Mouse (Mus musculus): Measurements from ENCODE around the gene Bcas3.
A peak's percentile ranks its signal among the peaks of the same experiment; 100 is the strongest.

Gene Bcas3

DNA sequence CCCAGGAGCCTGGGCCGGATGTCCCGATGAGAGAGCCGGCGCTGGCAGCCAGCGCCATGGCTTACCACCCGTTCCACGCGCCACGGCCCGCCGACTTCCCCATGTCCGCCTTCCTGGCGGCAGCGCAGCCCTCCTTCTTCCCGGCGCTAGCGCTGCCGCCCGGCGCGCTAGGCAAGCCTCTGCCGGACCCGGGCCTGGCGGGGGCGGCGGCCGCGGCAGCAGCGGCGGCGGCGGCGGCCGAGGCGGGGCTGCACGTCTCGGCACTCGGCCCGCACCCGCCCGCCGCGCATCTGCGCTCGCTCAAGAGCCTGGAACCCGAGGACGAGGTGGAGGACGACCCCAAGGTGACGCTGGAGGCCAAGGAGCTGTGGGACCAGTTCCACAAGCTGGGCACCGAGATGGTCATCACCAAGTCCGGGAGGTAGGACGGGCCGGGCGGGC lies 480.1 kb downstream of the Bcas3 start:
- DNase-seq, result no peak

DNA sequence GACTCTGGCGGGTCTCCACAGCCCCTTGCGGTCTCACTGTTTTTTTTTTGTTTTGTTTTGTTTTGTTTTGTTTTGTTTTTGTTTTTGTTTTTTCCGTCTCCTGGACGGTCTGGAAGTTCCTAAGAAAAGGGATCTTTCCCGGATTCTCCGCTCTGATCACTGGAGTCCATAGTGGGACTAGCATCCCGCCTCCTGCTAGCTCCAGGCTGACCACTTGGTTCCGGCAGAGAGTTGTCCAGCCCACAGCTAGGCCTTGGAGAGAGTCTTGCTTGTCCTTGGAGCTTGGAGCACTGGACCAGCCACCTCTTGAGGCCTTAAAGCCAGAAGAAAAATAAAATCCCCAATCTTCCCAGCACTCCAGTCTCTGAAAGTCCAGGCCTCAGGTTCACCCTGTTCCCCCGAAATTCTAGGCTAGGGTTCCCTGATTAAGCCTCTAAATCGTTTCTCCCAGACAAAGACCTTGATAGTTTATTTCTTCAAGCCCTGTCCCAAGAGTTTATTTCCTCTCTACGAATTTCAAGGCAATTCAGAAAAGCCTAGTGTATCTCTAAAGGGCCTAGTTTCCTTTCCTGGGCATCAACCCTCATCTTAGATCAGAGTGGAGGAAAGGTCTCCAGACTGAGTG lies 480.9 kb downstream of the Bcas3 start:
- DNase-seq, result peak; percentile 86

DNA sequence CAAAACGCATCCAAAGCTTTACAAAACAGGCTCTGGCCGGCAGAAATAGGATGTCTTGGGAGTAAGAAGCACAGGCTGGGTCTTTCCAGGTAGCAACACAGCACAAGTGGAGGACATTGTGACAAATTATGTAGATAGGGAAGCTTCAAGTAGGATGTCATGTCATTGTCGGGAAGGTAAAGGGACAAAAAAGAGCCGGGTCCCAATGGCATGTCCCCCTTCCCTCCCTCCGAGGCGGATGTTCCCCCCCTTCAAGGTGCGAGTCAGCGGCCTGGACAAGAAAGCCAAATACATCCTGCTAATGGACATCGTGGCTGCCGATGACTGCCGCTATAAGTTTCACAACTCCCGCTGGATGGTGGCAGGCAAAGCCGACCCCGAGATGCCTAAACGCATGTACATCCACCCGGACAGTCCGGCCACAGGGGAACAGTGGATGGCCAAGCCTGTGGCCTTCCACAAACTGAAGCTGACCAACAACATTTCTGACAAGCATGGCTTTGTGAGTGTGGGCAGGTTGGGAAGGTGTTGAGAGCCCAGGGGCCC lies 481.5 kb downstream of the Bcas3 start:
- peak; percentile 91 for DNase-seq

GRCm38 (mm10) chr11:85835001-85835752 lies 482.2 kb downstream of the Bcas3 start:
- DNase-seq, result peak; percentile 84

- DNase-seq, result peak; percentile 86
Measured at GRCm38 (mm10) chr11:85835753-85836522, 483.0 kb downstream of the Bcas3 start.

GRCm38 (mm10) chr11:85836523-85837290 lies 483.7 kb downstream of the Bcas3 start:
- peak; percentile 89 for DNase-seq

DNA sequence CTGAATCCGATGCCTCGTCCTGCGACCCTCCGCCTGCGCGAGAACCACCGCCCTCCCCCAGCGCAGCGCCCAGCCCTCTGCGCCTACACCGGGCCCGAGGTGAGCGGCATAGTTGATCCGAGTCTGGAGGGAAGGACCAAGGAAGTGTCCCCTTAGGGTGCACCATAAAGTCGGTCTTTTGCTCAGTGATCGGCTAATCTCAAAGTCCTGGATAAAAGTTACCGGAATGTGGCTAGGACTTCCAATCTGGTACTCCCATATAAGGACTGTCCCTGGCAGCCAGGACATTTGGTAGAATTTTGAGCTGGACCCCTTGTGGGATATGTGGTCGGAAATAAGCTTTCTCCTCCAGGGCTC lies 484.3 kb downstream of the Bcas3 start:
- no peak for DNase-seq

GRCm38 (mm10) chr11:85837648-85838423 lies 484.9 kb downstream of the Bcas3 start:
- DNase-seq, result peak; percentile 90

GRCm38 (mm10) chr11:85838424-85839257 lies 485.7 kb downstream of the Bcas3 start:
- peak; percentile 75 for DNase-seq

- DNase-seq, result peak; percentile 91
Measured at GRCm38 (mm10) chr11:85839258-85840030, 486.5 kb downstream of the Bcas3 start.

GRCm38 (mm10) chr11:85840031-85840802 lies 487.2 kb downstream of the Bcas3 start:
- no peak for DNase-seq

DNA sequence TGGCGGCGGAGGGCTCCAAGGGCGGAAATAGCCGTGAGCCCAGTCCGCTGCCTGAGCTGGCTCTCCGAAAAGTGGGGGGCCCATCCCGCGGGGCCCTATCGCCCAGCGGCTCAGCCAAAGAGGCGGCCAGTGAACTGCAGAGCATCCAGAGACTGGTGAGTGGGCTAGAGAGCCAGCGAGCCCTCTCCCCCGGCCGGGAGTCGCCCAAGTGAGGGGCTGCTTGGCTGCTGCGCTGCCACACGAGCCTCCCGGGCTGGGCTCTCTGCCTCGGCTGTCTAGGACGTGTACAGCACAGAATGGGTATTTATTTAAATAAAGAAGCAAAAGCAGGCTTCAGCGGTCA lies 487.8 kb downstream of the Bcas3 start:
- DNase-seq, result peak; percentile 92

GRCm38 (mm10) chr11:85841211-85841681 lies 488.3 kb downstream of the Bcas3 start:
- DNase-seq, result peak; percentile 89

DNA sequence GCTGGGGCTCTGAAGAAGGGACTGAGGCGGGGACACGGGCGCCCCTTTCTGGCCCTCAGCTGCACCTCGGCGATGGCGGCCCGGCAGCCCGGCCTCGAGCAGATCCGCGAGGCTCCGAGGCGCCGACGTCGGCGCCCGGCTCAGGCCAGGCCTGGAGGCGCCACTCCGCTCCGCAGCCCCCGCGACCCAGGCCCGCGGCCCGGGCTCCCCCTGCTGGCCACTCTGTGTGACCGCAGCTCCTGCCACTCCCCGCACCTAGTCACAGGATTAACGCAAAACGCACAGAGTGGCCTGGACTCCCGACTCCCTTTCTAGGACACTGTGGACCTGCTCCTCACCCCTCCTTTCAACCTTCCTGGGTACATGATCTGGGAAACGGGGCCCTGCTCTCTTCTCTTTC lies 489.0 kb downstream of the Bcas3 start:
- peak; percentile 96 for DNase-seq

DNA sequence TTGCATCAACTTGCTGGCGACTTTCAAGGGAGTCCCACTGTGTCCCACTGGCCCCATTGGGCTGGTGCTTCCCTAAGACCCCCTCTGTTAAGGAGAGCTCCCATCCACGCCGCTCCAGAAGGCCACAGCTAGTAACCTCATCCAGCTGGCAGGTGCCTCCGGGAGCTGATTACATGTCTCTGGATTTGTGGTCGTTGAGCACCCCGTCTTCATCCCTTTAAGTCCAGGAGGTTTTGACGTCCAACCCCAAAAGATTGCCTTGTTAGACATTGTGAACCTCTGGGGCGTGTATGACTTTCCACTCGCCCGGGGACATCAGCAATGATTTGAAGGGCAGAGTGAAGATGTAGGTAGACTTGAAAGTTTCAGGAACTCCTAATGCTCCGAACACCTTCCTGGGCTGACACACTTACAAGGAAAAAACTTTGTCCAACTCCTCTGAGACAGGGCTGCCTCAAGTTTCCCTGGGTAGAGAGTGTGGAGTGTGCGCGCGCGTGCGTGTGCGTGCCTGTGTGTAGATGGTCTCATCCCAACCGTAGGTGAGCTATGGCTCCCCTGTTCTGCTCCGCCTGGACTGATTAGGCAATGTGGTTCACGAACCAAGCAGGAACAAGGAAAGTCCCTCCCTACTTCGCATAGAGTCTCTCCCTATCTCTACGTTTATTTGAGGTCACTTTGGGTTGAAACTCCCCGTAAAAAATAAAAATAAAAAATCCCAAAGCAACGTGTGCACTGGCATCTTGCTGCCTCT lies 489.8 kb downstream of the Bcas3 start:
- peak; percentile 95 for DNase-seq

DNA sequence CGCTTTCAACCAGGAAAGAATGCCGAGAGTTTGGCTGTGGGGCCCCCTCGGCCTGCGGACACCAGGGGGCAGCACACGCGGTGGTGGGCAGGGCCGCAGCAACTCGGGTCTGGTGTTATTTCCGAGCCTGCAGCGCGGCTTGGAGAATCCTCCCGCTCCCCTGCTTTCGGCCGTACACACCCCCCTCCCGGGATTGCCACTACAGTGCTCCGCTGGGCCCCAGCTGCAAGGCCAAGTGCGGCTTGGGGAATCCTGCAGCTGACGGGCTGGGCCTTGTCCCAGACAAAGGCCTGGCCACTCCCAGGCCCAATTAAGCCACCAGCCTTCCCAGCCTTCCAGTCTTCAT lies 490.4 kb downstream of the Bcas3 start:
- DNase-seq, result peak; percentile 99

DNA sequence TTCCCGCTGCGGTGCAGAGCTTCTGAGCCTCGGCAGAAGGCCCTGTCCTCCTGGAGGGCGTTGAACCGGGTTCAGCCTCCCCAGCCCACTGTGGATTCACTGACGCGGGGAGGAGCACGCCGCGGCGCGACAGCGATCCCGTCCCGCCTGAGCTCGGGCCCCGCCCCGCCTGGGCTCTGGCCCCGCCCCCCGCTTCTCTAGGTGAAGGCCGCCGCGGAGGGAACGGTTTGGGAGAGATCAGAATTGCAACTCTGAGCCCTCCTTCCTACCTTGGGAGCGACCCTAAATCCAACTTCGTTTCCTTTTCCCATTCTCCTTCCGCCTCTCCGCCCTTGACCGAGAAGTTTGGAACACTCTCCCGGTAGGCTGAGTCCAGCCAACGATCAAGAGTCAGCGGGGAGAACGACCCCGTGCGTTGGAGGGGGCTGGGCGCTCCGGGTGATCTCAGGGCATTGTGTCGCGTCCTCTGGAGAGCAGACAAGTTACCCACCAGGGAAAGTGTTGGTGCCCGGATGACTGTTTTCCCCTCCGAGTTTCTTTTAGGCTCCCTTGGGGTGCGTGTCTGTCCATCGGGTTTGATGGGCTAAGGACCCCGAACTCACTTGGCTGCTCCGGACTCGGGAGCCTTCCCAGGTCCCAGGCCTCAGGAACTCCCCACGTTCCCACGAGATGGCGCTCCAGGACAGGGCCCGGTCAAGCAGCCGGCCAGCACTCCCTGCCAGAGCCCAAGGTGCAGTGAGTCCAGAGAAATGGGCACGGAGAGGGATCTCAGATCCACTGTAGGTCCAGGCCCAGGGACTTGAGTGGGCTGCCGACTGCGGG lies 491.4 kb downstream of the Bcas3 start:
- peak; percentile 99 for DNase-seq

- no peak for DNase-seq
Measured at GRCm38 (mm10) chr11:85844971-85845370, 492.0 kb downstream of the Bcas3 start.

Measured in heart, adult 11 months (tissue).